Mouse (Mus musculus) frontal cortex, postnatal 10 days (tissue): ENCODE data around the gene Grid2ip.

ENCODE experiments used
- DNase-seq, 2 experiments: peaks; one replicate each; pipeline ENCODE4 v3.0.0; 2022; ENCODE audit warnings: low spot score in 2 of 2, mixed read lengths in 1 of 2

The Grid2ip gene

GRCm38 (mm10) chr5:143410841-143411395 is 53.8 kb downstream of the Grid2ip start:
- DNase-seq: no peak

- no peak for DNase-seq
These were observed 64.3 kb downstream of the Grid2ip start for GRCm38 (mm10) chr5:143421484-143421883.

- DNase-seq: no peak
These were observed 65.9 kb downstream of the Grid2ip start for GRCm38 (mm10) chr5:143422990-143423389.

GRCm38 (mm10) chr5:143423899-143424519 is 66.9 kb downstream of the Grid2ip start:
- peak in 1 of 2 experiments; percentile 25 for DNase-seq

- peak in 1 of 2 experiments; percentile 37 for DNase-seq
These were observed 77.3 kb downstream of the Grid2ip start for GRCm38 (mm10) chr5:143434421-143434820.

GRCm38 (mm10) chr5:143441298-143441697 is 84.2 kb downstream of the Grid2ip start:
- DNase-seq: no peak

- DNase-seq: no peak
These were observed 84.6 kb downstream of the Grid2ip start for GRCm38 (mm10) chr5:143441753-143442152.
